Mouse (Mus musculus) 416B (cell line): Measurements from ENCODE around the gene 2310050C09Rik.

ENCODE experiments used
- DNase-seq: peaks from one replicate; pipeline ENCODE4 v3.0.0; 2011; ENCODE audit warnings: low read depth

2310050C09Rik gene

GRCm38 (mm10) chr3:92870116-92870515, at the start of gene 2310050C09Rik:
TSS of gene 2310050C09Rik (minus strand) at chr3:92870216.
- DNase-seq: no peak

DNA sequence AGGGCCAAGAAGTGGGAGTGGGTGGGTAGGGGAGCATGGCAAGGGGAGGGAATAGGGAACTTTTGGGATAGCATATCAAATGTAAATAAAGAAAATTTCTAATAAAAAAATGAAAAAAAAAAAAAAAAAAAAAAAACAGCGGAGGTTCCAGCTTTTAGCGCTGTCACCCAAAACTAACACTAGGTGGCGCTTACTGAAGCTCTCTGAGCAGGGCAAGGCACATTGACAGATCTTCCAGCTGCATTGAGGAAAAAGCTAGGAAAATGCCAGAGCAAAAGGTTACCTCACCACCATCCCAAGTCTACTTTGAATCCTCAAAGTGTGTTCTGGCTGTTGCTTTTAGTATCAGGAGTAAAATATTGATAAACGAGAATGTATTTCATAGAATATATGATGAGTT, 37.6 kb upstream of the 2310050C09Rik start:
- peak; percentile 32 for DNase-seq

DNA sequence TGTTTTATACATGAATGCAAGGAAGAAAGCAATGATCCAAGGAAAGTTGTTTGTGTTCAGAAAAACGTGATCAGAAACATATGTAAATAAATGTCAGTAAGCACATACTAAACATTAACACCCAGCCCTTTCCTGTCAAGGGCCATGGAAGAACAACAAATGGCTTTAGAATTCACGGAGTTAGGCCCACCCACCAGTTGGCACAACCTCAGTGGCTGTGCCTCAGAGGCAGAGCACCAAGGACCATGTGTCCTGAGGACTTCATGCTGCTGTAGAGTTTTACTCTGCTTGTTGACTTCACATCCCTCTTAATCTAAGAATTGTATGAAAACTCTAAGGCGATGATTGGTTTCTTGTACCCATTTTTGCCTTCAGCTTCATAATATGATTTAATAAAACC, 35.2 kb upstream of the 2310050C09Rik start:
- no peak for DNase-seq

DNA sequence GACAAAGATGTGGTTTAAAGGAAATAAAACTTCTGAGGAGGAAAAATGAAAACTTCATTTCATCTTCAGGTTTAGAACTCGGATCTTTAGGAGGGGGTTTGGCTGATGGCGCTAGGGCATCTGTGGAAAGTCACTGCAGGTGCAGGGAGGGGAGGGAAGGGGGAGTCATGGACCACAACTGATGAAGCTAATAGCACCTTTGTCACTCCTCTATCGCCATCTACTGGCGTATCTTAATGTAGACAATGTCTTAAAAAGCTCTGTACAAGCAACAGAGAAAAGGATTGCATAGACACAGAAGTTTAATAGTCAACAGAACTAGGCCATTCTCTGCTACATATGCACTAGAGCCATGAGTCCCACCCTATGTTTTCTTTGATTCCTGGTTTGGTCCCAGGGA, 33.6 kb upstream of the 2310050C09Rik start:
- peak; percentile 53 for DNase-seq

DNA sequence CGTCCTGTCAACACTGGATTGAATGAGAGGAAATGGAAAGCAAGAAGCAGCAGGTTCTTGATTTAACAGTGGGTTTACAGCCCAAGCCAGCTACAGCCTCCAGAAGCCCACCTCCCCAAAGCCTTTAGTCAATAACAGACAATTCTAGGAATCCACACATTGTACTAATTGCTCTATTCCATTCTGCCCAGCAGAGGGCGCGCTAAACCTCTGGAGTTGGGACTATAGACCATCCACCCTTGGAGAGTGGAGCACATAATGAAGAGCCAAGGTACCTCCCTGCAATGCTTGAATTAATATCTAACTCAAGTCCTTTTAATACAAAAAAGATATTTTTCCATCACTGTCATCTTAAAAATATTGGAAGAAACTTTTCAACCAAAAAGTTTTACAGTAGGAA, 33.0 kb upstream of the 2310050C09Rik start:
- peak; percentile 27 for DNase-seq

DNA sequence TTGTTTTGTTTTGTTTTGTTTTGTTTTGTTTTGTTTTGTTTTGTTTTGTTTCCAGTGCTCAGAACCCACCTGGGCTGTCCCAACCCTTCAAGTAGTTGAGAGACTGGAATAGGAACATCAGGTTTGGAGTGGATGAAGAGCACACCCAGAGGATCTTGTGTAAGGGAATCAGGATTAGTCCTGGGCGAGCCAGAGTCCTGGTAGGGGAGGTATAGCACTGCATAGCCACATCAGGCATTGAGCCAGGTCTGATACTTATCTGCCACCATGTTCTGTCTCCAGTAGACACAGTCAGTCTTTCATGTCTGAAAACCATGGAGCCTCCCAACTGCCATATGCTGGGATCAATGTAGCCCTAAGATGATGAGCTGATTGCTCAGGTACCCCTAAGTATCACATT, 24.5 kb upstream of the 2310050C09Rik start:
- no peak for DNase-seq

DNA sequence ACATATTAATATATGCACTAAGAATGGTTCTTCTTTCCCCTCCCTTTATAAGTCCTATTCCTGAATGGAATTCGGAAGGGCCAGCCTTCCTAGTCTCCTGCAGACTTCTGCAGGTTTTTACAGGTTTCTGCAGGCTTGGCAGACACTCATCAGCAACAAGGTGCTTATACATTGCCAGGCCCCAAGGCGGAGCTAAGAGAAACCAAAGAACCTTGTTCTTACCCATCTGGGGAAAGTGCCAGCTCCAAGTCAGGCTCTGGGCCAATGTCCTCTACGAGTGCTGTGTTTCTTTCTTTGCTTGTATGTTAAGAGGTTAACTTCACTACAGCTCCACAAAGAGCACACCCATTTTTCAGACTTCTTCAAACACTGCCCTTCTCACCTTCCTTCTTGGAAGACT, 24.0 kb upstream of the 2310050C09Rik start:
- no peak for DNase-seq

DNA sequence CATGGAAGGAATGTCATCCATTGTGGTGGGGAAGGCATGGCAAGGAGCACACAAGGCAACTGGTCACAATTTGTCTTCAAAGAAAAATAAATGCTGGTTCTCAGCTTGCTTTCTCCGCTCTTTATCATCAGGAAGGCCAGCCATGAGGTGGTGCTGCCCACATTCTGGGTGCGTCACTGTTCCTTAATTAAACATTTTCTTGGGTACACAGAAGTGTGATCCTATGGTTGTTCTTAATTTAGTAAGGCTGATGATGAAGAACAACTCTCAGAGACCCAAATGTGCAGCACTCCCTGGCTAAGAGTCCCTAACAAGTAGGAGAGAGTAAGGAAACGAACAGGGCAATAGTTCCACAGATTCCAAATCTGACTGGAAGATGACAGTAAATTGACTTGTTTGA, 4.2 kb upstream of the 2310050C09Rik start:
- no peak for DNase-seq

- no peak for DNase-seq
Measured at GRCm38 (mm10) chr3:92851186-92851585, 18.8 kb downstream of the 2310050C09Rik start, which contains the start of gene Lce1l. TSS of gene Lce1l (minus strand) at chr3:92851286.

DNA sequence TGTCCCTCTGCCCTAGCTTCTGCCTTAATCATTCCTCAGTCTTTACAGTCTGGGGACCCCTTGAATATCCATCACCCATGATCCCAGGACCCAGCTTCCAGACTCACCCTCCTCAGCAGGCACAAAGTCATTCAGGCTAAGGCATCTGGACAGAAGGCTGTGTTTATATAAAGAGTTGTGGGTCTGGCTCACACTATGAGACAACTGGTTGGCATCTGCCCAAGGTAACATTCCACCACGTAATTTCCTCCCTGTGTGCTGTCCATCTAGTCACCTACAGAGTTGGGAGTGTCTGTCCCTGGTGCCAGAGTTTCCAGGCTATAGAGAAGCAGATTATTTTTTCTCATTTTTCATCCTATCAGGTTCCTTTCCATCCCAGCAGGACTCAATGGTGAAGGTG, 42.9 kb downstream of the 2310050C09Rik start, which contains the start of gene Kprp:
Kprp (minus strand) TSS at position 140 of the 400 bp plus-strand sequence.
- DNase-seq: no peak

DNA sequence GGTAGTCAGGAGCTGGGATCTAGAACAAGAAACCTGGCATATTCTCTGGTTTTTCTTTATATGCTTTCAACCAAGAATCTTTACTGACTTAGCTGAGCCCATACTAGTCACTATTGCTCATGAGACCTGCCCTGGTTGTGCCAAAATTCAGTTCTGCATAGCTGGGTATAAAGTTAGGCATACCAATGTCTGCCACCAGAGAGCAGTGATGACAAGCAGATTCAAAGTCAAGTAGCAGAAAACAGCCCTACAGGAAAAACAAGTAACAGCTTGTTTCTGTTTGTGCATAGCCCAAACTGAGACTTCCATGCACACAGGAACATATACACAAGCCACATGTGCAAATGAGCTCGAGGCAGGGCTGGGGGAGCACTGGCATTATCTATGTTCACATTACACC, 44.2 kb downstream of the 2310050C09Rik start:
- DNase-seq: peak; percentile 8
